Mouse (Mus musculus) lung, embryonic 15.5 days (tissue): Measurements from ENCODE around the gene Ephx3. TPM values are rescaled to one million over a fixed set of nuclear protein-coding genes. Genes with fewer than 3 reads are reported as not detected.

Experiments used
- ATAC-seq: fragments of 200-750 bp; cut with Nextera tagmentation; 2 replicates; pipeline ENCODE4 v1.8.0; 2017; ENCODE audit warnings: moderate number of reproducible peaks, borderline replicate concordance; ENCODE audit not compliant: low FRiP score, low TSS enrichment; ENCODE audit errors: extremely low read depth
- H3K27ac ChIP-seq: fragments of 300-500 bp; sonication (generic); 2 replicates; pipeline ENCODE4 v1.5.1; 2015; ENCODE audit warnings: moderate library complexity, mild to moderate bottlenecking, inconsistent platforms
- H3K27me3 ChIP-seq: fragments of 300-500 bp; sonication (generic); 2 replicates; pipeline ENCODE4 v1.6.1; 2015; ENCODE audit warnings: inconsistent platforms
- H3K36me3 ChIP-seq: fragments of 300-500 bp; sonication (generic); 2 replicates; pipeline ENCODE4 v1.6.1; 2015; ENCODE audit warnings: inconsistent platforms
- H3K4me1 ChIP-seq: fragments of 300-500 bp; sonication (generic); 2 replicates; pipeline ENCODE4 v1.6.1; 2015; ENCODE audit warnings: inconsistent platforms
- H3K4me2 ChIP-seq: fragments of 300-500 bp; sonication (generic); 2 replicates; pipeline ENCODE4 v1.6.1; 2015; ENCODE audit warnings: inconsistent platforms, mild to moderate bottlenecking, moderate library complexity
- H3K4me3 ChIP-seq: fragments of 300-500 bp; sonication (generic); 2 replicates; pipeline ENCODE4 v1.5.1; 2015; ENCODE audit warnings: mild to moderate bottlenecking, inconsistent platforms
- H3K9ac ChIP-seq: fragments of 300-500 bp; sonication (generic); 2 replicates; pipeline ENCODE4 v1.6.1; 2015; ENCODE audit warnings: inconsistent platforms
- H3K9me3 ChIP-seq: fragments of 300-500 bp; sonication (generic); 2 replicates; pipeline ENCODE4 v1.6.1; 2016; ENCODE audit warnings: inconsistent platforms
- WGBS: fragments of 180-500 bp; shearing (Covaris S2); methylation state at CpG from one replicate; pipeline ENCODE4 v1.1.7; 2015; 5-methylcytosine and 5-hydroxymethylcytosine counted together
- polyA plus RNA-seq: library from polyadenylated mRNA; unstranded; fragments of >200 nt; fragmentation: Nextera tagmentation; extraction: Ambion mirVana; gene quantifications from 2 replicates; pipeline ENCODE4 v1.2.1, GENCODE M21; 2015

The Ephx3 gene
- polyA plus RNA-seq, 1 experiment from 2014 or later: 0.11 TPM

DNA sequence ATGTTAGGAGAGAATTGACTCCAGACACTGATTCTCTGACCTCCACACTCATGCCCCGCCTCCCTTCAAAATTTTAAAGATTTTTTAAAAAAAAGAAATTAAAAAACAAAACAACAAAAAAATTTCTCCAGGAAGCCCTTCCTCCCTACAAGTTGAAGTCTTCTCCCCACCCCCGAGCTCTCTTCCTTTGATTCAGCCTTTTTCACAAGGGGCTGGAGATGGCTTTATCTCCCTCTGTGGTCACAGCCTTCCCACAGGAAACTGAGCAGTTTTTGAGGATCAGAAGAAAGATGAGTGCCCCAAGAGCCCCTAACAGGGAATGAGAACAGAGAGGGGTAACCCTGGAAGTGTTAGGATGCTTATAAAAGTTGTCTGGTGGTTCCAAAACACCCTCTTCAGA, 16.9 kb downstream of the Ephx3 start:
- Histone ChIP-seq H3K36me3 (no peaks in the 10 kb centered on the region), H3K27me3 (no peaks in the 10 kb centered on the region), H3K4me1 (0 out of 2 replicates have a peak, but pooled peaks cover 3% of the 10 kb centered on the region), H3K9me3 (no peaks in the 10 kb centered on the region), H3K4me3 (no peak overlapping the region), H3K9ac (no peak overlapping the region), H3K4me2 (no peak overlapping the region), H3K27ac (peak overlapping the region; percentile 42)
- no peak for ATAC-seq
- WGBS: 60% methylated on average over 2 of the region's 2 CpGs

DNA sequence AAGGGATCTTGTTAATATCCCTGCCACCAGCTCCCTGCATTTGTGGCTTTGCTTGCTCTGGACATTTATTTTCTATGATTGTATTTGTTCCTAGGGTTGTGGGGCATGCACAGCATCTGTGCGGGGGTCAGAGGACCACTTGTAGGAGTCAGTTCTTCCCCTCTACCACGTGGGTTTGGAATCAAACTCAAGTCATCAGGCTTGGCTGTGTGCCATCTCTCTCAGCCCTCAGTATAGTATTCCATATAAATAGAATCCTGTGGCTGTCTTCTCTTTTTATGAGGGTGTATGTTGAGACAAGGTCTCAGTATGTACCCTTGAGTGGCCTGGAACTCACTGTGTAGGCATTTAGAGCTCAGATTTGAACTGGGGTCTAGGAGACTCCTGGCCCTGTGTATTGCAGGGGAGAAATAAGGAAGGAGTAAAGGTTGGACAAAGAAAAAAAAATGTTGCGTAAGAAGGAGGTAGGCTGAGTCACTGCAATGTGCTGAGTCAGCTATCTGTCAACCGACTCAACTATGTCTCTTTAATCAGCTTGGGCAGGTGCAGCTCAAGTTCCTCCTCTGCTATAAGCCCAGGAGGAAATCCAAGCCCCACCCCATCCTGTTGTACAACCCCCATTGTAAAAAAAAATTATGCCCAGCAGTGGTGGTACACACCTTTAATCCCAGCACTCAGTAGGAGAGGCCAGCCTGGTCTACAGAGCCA, 19.7 kb downstream of the Ephx3 start:
- no peak overlapping the region for H3K4me2 ChIP-seq
- no peaks in the 10 kb centered on the region for H3K36me3 ChIP-seq
- H3K9me3 ChIP-seq: no peaks in the 10 kb centered on the region
- no peak overlapping the region for H3K9ac ChIP-seq
- no peak overlapping the region for H3K4me3 ChIP-seq
- WGBS: 57% methylated on average over 4 of the region's 4 CpGs
- H3K4me1 ChIP-seq: peaks cover 18% of the 10 kb centered on the region
- H3K27ac ChIP-seq: no peak overlapping the region
- no peaks in the 10 kb centered on the region for H3K27me3 ChIP-seq
- no peak for ATAC-seq

DNA sequence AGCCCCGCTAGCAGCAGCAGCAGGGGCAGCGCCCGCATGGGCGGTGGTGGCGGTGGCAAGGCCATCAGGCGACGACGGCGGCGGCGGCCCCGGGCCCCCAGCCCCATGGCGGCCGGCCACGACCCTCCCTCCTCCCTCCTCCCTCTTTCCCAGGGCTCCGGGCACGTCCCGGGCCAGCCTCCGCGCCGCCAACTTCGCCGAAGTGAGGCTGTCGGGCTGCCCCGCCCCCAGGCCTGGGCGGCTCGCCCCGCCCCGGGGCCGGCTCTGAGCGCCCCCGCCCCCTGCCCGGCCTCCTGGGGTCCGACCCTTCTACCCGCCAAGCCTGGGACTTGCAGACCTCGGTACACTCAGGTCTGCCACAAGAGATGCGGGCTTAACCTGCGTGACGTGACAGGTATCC, 22.7 kb downstream of the Ephx3 start, which contains the start of gene Notch3:
Gene Notch3, minus strand, starts transcription at position 166 of the 400 bp plus-strand sequence.
- no peaks in the 10 kb centered on the region for H3K9me3 ChIP-seq
- H3K27ac ChIP-seq: peak within 1 kb of the TSS; percentile 94
- ATAC-seq: peak; percentile 80
- no peaks in the 10 kb centered on the region for H3K27me3 ChIP-seq
- peaks cover 42% of the 10 kb centered on the region for H3K4me1 ChIP-seq
- H3K4me3 ChIP-seq: peak within 1 kb of the TSS; percentile 80
- peak within 1 kb of the TSS; percentile 88 for H3K4me2 ChIP-seq
- H3K9ac ChIP-seq: peak within 1 kb of the TSS; percentile 75
- 0% methylated on average over 33 of the region's 39 CpGs for WGBS
- no peaks in the 10 kb centered on the region for H3K36me3 ChIP-seq

DNA sequence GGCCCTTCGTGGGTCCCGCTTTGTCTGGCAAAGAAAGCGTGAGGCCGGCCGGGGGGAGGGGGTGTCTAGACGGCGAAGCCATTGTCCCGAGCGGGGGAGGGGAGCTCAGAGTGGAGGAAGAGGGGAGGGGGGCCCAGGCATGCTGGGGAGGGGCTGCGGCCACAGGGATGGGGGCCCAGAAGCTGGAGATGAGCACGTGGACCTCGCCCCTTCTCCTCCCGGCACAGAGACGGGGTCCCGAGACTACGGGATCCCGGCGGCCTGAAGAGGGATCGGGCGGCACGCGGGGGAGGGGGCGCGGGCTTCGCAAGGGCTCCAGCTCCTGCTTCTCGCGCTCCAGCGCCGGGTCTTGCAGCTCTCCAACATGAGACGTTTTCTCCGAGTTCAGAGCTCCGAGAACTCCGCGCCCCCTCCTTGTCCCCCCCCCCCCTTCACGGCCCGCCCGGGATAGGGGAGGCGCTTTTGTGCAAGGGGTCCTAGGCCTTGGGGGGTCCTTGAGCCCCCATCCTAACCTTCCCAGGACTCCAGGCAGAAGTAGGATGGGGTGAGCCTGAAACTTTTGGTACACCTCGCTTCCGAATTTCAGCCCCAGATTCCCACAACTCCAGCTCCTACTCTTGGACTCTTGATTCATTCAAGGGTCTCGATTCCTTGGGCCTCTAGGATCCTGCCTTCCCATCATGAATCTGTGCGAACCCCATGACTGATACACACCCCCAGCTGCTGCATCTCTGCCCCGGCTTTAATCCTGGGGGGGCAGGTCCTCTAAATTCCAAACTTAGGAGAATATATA, 23.4 kb downstream of the Ephx3 start:
- Histone ChIP-seq H3K4me3 (peak overlapping the region; percentile 80), H3K36me3 (no peaks in the 10 kb centered on the region), H3K27me3 (no peaks in the 10 kb centered on the region), H3K9ac (peak overlapping the region; percentile 75), H3K27ac (peak overlapping the region; percentile 94), H3K4me2 (peak overlapping the region; percentile 88), H3K9me3 (no peaks in the 10 kb centered on the region), H3K4me1 (peaks cover 47% of the 10 kb centered on the region)
- ATAC-seq: peak; percentile 51
- WGBS: under 1% methylated on average over 35 of the region's 43 CpGs

DNA sequence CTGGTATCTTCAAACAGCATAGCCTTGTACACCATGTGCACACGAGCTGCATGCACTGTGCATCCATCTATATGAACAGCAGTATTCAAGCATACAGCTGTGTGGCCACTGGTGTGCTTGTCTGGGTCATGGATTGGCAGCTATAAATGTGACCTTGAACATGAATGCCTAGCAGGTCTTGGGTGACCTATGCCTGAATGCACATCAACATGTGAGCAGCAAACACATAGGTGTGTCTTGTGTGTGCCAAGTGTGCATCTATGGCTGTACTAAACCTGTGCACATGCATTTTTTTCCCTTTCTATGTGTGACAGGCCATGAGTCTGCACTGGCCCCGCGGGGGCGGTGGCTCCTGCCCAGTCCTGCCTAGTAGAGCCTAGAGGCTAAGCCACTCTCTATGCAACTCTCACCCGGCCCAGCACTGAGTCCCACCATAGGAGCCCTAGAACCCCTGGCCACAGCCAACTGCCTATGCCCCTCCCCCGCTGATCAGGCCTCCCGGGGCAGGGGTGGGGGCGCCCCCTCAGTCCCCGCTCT, 24.0 kb downstream of the Ephx3 start:
- Histone ChIP-seq H3K9ac (peak overlapping the region; percentile 75), H3K9me3 (no peaks in the 10 kb centered on the region), H3K4me2 (peak overlapping the region; percentile 88), H3K27ac (peak overlapping the region; percentile 94), H3K4me1 (peaks cover 47% of the 10 kb centered on the region), H3K4me3 (peak overlapping the region; percentile 80), H3K27me3 (no peaks in the 10 kb centered on the region), H3K36me3 (no peaks in the 10 kb centered on the region)
- ATAC-seq: peak; percentile 44
- 5% methylated on average over 9 of the region's 9 CpGs for WGBS

- H3K36me3 ChIP-seq: no peaks in the 10 kb centered on the region
- H3K4me2 ChIP-seq: peak overlapping the region; percentile 88
- peaks cover 47% of the 10 kb centered on the region for H3K4me1 ChIP-seq
- H3K27me3 ChIP-seq: no peaks in the 10 kb centered on the region
- ATAC-seq: no peak
- H3K9me3 ChIP-seq: no peaks in the 10 kb centered on the region
- no peak overlapping the region for H3K9ac ChIP-seq
- H3K27ac ChIP-seq: peak overlapping the region; percentile 25; the same call in 1 of the 2 replicates
- no peak overlapping the region; the same call in 1 of the 2 replicates for H3K4me3 ChIP-seq
Measured at GRCm38 (mm10) chr17:32164780-32165179, 24.6 kb downstream of the Ephx3 start.

GRCm38 (mm10) chr17:32163910-32164650, 25.3 kb downstream of the Ephx3 start:
- no peak overlapping the region for H3K9ac ChIP-seq

GRCm38 (mm10) chr17:32162112-32162850, 27.1 kb downstream of the Ephx3 start:
- Histone ChIP-seq H3K4me3 (peak overlapping the region; percentile 45), H3K4me1 (peaks cover 44% of the 10 kb centered on the region), H3K36me3 (0 out of 2 replicates have a peak, but pooled peaks cover 12% of the 10 kb centered on the region), H3K4me2 (peak overlapping the region; percentile 82), H3K27ac (peak overlapping the region; percentile 83), H3K9ac (peak overlapping the region; percentile 35), H3K9me3 (no peaks in the 10 kb centered on the region), H3K27me3 (no peaks in the 10 kb centered on the region)
- WGBS: 1% methylated on average over 54 of the region's 58 CpGs
- peak; percentile 50 for ATAC-seq

More at GRCm38 (mm10) chr17:32163910-32164650, 25.3 kb downstream of the Ephx3 start:
- no peaks in the 10 kb centered on the region for H3K36me3 ChIP-seq
- peak overlapping the region; percentile 25 for H3K27ac ChIP-seq
- no peaks in the 10 kb centered on the region for H3K27me3 ChIP-seq
- peak overlapping the region; percentile 34 for H3K4me2 ChIP-seq
- no peaks in the 10 kb centered on the region for H3K9me3 ChIP-seq
- no peak for ATAC-seq
- H3K4me3 ChIP-seq: peak overlapping the region; percentile 5; the same call in 1 of the 2 replicates
- H3K4me1 ChIP-seq: peaks cover 45% of the 10 kb centered on the region
- 36% methylated on average over 6 of the region's 6 CpGs for WGBS

DNA sequence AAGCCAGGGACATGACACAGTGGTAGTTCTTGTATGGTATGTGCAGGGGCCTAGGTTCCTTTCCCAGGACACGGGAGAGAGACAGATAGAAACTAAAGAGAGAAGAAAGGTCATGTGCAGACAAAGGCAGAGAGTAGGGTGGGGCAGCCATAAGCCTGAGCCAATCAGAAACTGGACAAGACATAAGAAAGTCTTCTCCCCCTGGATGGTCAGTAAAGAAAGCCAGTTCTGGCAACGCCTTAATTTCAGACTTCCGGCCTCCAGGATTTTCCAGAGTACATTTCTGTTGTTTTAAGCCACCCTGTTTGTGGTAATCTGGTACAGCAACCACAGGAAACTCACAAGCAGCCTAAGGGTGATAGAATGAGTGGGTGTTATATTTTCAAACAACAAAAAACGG, 28.5 kb downstream of the Ephx3 start:
- 74% methylated on average over 4 of the region's 4 CpGs for WGBS
- Histone ChIP-seq H3K4me1 (peaks cover 39% of the 10 kb centered on the region), H3K27ac (no peak overlapping the region), H3K9ac (no peak overlapping the region), H3K27me3 (no peaks in the 10 kb centered on the region), H3K36me3 (peaks cover 15% of the 10 kb centered on the region), H3K4me3 (no peak overlapping the region), H3K9me3 (no peaks in the 10 kb centered on the region), H3K4me2 (no peak overlapping the region)
- ATAC-seq: no peak

- H3K36me3 ChIP-seq: peaks cover 33% of the 10 kb centered on the region
Measured at GRCm38 (mm10) chr17:32158841-32159240, 30.5 kb downstream of the Ephx3 start.

DNA sequence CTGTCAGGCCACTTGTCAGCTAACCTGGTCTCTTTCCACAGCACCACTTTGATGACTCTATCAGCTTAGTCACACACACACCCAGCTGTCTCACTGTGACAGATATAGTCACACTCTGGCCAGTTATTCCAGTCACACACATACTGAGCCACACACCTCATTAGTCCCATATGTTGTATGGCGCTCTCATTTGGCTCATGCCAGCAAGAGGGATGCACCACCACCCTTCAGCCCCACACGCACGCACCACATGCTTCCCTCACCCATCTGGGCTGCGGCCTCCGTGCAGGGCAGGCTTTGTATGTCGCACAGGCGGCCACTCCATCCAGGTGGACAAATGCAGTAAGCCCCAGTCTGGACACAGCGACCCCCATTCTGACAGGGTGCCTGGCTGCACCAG, 42.6 kb downstream of the Ephx3 start:
- Histone ChIP-seq H3K9me3 (no peaks in the 10 kb centered on the region), H3K27me3 (no peaks in the 10 kb centered on the region), H3K9ac (no peak overlapping the region), H3K27ac (no peak overlapping the region), H3K4me1 (peaks cover 3% of the 10 kb centered on the region), H3K4me2 (no peak overlapping the region), H3K4me3 (no peak overlapping the region), H3K36me3 (peaks cover 67% of the 10 kb centered on the region)
- ATAC-seq: no peak
- WGBS: 87% methylated on average over 8 of the region's 8 CpGs

More at GRCm38 (mm10) chr17:32158841-32159240, 30.5 kb downstream of the Ephx3 start:
- WGBS: 80% methylated on average over 13 of the region's 13 CpGs
- peaks cover 22% of the 10 kb centered on the region for H3K4me1 ChIP-seq
- H3K4me3 ChIP-seq: no peak overlapping the region
- no peak overlapping the region for H3K27ac ChIP-seq
- H3K27me3 ChIP-seq: no peaks in the 10 kb centered on the region
- ATAC-seq: no peak
- H3K9ac ChIP-seq: no peak overlapping the region
- H3K9me3 ChIP-seq: no peaks in the 10 kb centered on the region
- H3K4me2 ChIP-seq: no peak overlapping the region
